ENCODE assay signal across 9 mouse cellular contexts in genomic region chr12:39496203-39496602, GRCm38 (mm10).
DNase-seq lines count a peak whose midpoint lies in the region; ATAC-seq and TF ChIP-seq lines count a peak whose summit lies in the region.
"Had no signal": no experiment of that assay in that cellular context is flagged by ENCODE, and none has a peak within 500 bp of the region (broad histone marks: within the 10 kb centered on the region; RNA-seq: fewer than 3 reads in every experiment).

No protein-coding gene starts in this region.

- no peaks in the 10 kb centered on the region for H3K36me3 ChIP-seq in kidney, postnatal 0 days (ENCODE audit: insufficient read depth, low read length)
- H3K36me3 ChIP-seq in embryonic facial prominence, embryonic 14.5 days (ENCODE audit: control insufficient read depth, insufficient read depth, low read length), result no peaks in the 10 kb centered on the region
- no peaks in the 10 kb centered on the region for H3K36me3 ChIP-seq in splenic B cell, adult 2 months (ENCODE audit: control insufficient read depth, insufficient read depth, low read length, poor library complexity, severe bottlenecking)
- H3K36me3 ChIP-seq: liver, embryonic 15.5 days had no signal

- 43% methylated on average over 2 of the region's 2 CpGs for WGBS in kidney, postnatal 0 days
- WGBS in embryonic facial prominence, embryonic 14.5 days, result 40% methylated on average over 2 of the region's 2 CpGs

- peak; percentile 72 for TF ChIP-seq CTCF in kidney, postnatal 0 days (IDR thresholded peaks at IDR 0.05; ENCODE audit: low read depth)

- no peaks in the 10 kb centered on the region for H3K27me3 ChIP-seq in kidney, postnatal 0 days (ENCODE audit: insufficient read depth, low read length)
- H3K27me3 ChIP-seq in embryonic facial prominence, embryonic 14.5 days (replicated peaks; ENCODE audit: control insufficient read depth, insufficient read depth, low read length), result no peaks in the 10 kb centered on the region
- H3K27me3 ChIP-seq in splenic B cell, adult 2 months (ENCODE audit: control insufficient read depth, insufficient read depth, low read length, poor library complexity, severe bottlenecking), result no peaks in the 10 kb centered on the region
- H3K27me3 ChIP-seq: liver, embryonic 15.5 days had no signal

- H3K4me2 ChIP-seq in kidney, postnatal 0 days (ENCODE audit: low read length), result no peak overlapping the region
- H3K4me2 ChIP-seq in embryonic facial prominence, embryonic 14.5 days (ENCODE audit: low read depth, low read length), result no peak overlapping the region
- H3K4me2 ChIP-seq: liver, embryonic 15.5 days had no signal

- no peak overlapping the region for H3K9ac ChIP-seq in kidney, postnatal 0 days (ENCODE audit: low read depth, low read length)
- no peak overlapping the region for H3K9ac ChIP-seq in embryonic facial prominence, embryonic 14.5 days (ENCODE audit: low read depth, low read length)
- H3K9ac ChIP-seq: liver, embryonic 15.5 days had no signal

- no peak overlapping the region for H3K27ac ChIP-seq in kidney, postnatal 0 days
- H3K27ac ChIP-seq in embryonic facial prominence, embryonic 14.5 days (replicated peaks; ENCODE audit: low read depth, low read length), result no peak overlapping the region
- H3K27ac ChIP-seq: liver, embryonic 15.5 days had no signal

- H3K4me3 ChIP-seq in kidney, postnatal 0 days (replicated peaks; ENCODE audit: low read depth, low read length), result no peak overlapping the region
- H3K4me3 ChIP-seq in embryonic facial prominence, embryonic 14.5 days (ENCODE audit: low read depth, low read length), result no peak overlapping the region
- H3K4me3 ChIP-seq: liver, embryonic 15.5 days had no signal

- no peaks in the 10 kb centered on the region for H3K4me1 ChIP-seq in kidney, postnatal 0 days (replicated peaks; ENCODE audit: insufficient read depth, low read length)
- H3K4me1 ChIP-seq in embryonic facial prominence, embryonic 14.5 days (ENCODE audit: control insufficient read depth, insufficient read depth, low read length), result no peaks in the 10 kb centered on the region
- H3K4me1 ChIP-seq: liver, embryonic 15.5 days had no signal

- no peak for ATAC-seq in kidney, postnatal 0 days (replicated peaks; ENCODE audit: low FRiP score, low read depth)
- ATAC-seq in embryonic facial prominence, embryonic 14.5 days (ENCODE audit: low read depth), result no peak
- ATAC-seq in monocyte, adult 5-6 weeks (replicated peaks; ENCODE audit: insufficient number of reproducible peaks, low FRiP score, low TSS enrichment, poor library complexity, severe bottlenecking), result no peak

- H3K9me3 ChIP-seq in kidney, postnatal 0 days (replicated peaks; ENCODE audit: low read length), result no peaks in the 10 kb centered on the region
- no peaks in the 10 kb centered on the region for H3K9me3 ChIP-seq in embryonic facial prominence, embryonic 14.5 days (ENCODE audit: control insufficient read depth, low read length)
- H3K9me3 ChIP-seq: liver, embryonic 15.5 days had no signal

- peak; percentile 17 to 24 for DNase-seq in adrenal gland, postnatal 36 days
- no peak for DNase-seq in adrenal gland, postnatal 4 days (ENCODE audit: low spot score in 2 of 2)
- peak; percentile 41 for DNase-seq in kidney, postnatal 0 days (ENCODE audit: low spot score)
- DNase-seq in kidney, adult 18-20 months, result no peak
- peak; percentile 12 for DNase-seq in CD4-positive helper T cell, adult 2 months (ENCODE audit: low read depth, low spot score)
- DNase-seq in embryonic facial prominence, embryonic 14.5 days (ENCODE audit: low spot score), result peak; percentile 36
- DNase-seq in splenic B cell, adult 2 months (ENCODE audit: low read depth, low spot score), result peak; percentile 36

Comparison
In these comparisons a context has a peak if more than half of its experiments do, and no peak if none do; other contexts are left out.
1. DNase-seq: peak in adrenal gland, postnatal 36 days (2 of 2), kidney, postnatal 0 days (single experiment), CD4-positive helper T cell, adult 2 months (single experiment), embryonic facial prominence, embryonic 14.5 days (single experiment) and splenic B cell, adult 2 months (single experiment); none in adrenal gland, postnatal 4 days (0 of 2) and kidney, adult 18-20 months (single experiment).